Mouse (Mus musculus) limb, embryonic 12.5 days (tissue): Measurements from ENCODE around the gene Itpripl2. TPM values are rescaled to one million over a fixed set of nuclear protein-coding genes. Genes with fewer than 3 reads are reported as not detected.
A peak's percentile ranks its signal among the peaks of the same experiment; 100 is the strongest.

ENCODE experiments used
- ATAC-seq: fragments of 200-750 bp; cut with Nextera tagmentation; 2 replicates; pipeline ENCODE4 v1.8.0; 2017; ENCODE audit warnings: low read depth, moderate TSS enrichment; ENCODE audit not compliant: insufficient number of reproducible peaks, insufficient read depth, low FRiP score, low TSS enrichment
- H3K27ac ChIP-seq: fragments of 300-500 bp; sonication (generic); 2 replicates; pipeline ENCODE4 v1.5.1; 2016; ENCODE audit warnings: mild to moderate bottlenecking, moderate library complexity
- H3K27me3 ChIP-seq: fragments of 300-500 bp; sonication (generic); 2 replicates; pipeline ENCODE4 v1.6.1; 2016; ENCODE audit warnings: mild to moderate bottlenecking, moderate library complexity
- H3K36me3 ChIP-seq: fragments of 300-500 bp; sonication (generic); 2 replicates; pipeline ENCODE4 v1.6.1; 2016; ENCODE audit warnings: mild to moderate bottlenecking, moderate library complexity
- H3K4me1 ChIP-seq: fragments of 300-500 bp; sonication (generic); replicated peaks from 2 replicates; pipeline ENCODE4 v1.6.1; 2016
- H3K4me2 ChIP-seq: fragments of 300-500 bp; sonication (generic); 2 replicates; pipeline ENCODE4 v1.6.1; 2016; ENCODE audit warnings: mild to moderate bottlenecking, moderate library complexity
- H3K4me3 ChIP-seq: fragments of 300-500 bp; sonication (generic); replicated peaks from 2 replicates; pipeline ENCODE4 v1.5.1; 2016; ENCODE audit warnings: mild to moderate bottlenecking
- H3K9ac ChIP-seq: fragments of 300-500 bp; sonication (generic); replicated peaks from 2 replicates; pipeline ENCODE4 v1.6.1; 2016; ENCODE audit warnings: mild to moderate bottlenecking, moderate library complexity
- H3K9me3 ChIP-seq: fragments of 300-500 bp; sonication (generic); 2 replicates; pipeline ENCODE4 v1.6.1; 2016; ENCODE audit warnings: mild to moderate bottlenecking, moderate library complexity
- WGBS: fragments of 180-500 bp; shearing (Covaris S2); methylation state at CpG from one replicate; pipeline ENCODE4 v1.1.7; 2016; 5-methylcytosine and 5-hydroxymethylcytosine counted together
- polyA plus RNA-seq: library from polyadenylated mRNA; unstranded; fragments of >200 nt; fragmentation: Nextera tagmentation; extraction: Ambion mirVana; gene quantifications from 2 replicates; pipeline ENCODE4 v1.2.1, GENCODE M21; 2016

Gene Itpripl2
- polyA plus RNA-seq, 1 experiment from 2014 or later: 5.0 TPM

DNA sequence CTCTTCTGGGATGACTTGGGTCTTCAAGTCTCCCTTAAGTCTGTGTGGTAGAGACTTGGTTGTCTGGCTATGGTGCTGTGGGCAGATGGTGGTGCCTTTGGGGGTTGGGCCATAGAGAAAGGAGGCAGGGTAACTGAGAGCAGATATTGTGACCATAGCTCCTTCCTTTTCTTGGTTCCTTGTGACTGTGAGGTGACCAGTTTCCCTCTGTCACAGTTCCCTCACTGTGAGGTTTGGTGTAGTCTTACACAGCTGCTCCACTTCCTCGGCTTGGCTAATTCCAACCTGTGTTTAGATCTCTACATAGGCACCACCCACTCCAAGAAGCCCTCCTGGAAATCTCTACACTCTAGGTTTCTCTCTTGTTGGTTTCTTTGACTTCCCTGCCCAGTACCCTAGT is 7.8 kb downstream of the Itpripl2 start:
- Histone ChIP-seq H3K9me3 (no peaks in the 10 kb centered on the region), H3K4me1 (peaks cover 15% of the 10 kb centered on the region), H3K36me3 (0 out of 2 replicates have a peak, but pooled peaks cover 5% of the 10 kb centered on the region), H3K4me3 (no peak overlapping the region), H3K9ac (no peak overlapping the region), H3K27ac (no peak overlapping the region), H3K4me2 (no peak overlapping the region), H3K27me3 (peaks cover 4% of the 10 kb centered on the region; the same call in 1 of the 2 replicates)
- no peak for ATAC-seq
- WGBS: 71% methylated on average over 1 of the region's 1 CpGs

- WGBS: 90% methylated on average over 2 of the region's 2 CpGs
- H3K4me3 ChIP-seq: no peak overlapping the region
- H3K9me3 ChIP-seq: no peaks in the 10 kb centered on the region
- no peaks in the 10 kb centered on the region for H3K27me3 ChIP-seq
- H3K27ac ChIP-seq: no peak overlapping the region
- H3K4me2 ChIP-seq: no peak overlapping the region
- ATAC-seq: no peak
- no peak overlapping the region for H3K9ac ChIP-seq
- H3K4me1 ChIP-seq: peaks cover 10% of the 10 kb centered on the region
- 0 out of 2 replicates have a peak, but pooled peaks cover 3% of the 10 kb centered on the region for H3K36me3 ChIP-seq
Measured at GRCm38 (mm10) chr7:118482001-118482400, 9.8 kb downstream of the Itpripl2 start.

- Histone ChIP-seq H3K4me2 (no peak overlapping the region), H3K4me1 (peaks cover 10% of the 10 kb centered on the region), H3K9ac (no peak overlapping the region), H3K27me3 (no peaks in the 10 kb centered on the region), H3K36me3 (0 out of 2 replicates have a peak, but pooled peaks cover 3% of the 10 kb centered on the region), H3K4me3 (no peak overlapping the region), H3K9me3 (no peaks in the 10 kb centered on the region), H3K27ac (no peak overlapping the region)
- ATAC-seq: no peak
- WGBS: 85% methylated on average over 10 of the region's 10 CpGs
Measured at GRCm38 (mm10) chr7:118481047-118481810, 10.5 kb downstream of the Itpripl2 start.

DNA sequence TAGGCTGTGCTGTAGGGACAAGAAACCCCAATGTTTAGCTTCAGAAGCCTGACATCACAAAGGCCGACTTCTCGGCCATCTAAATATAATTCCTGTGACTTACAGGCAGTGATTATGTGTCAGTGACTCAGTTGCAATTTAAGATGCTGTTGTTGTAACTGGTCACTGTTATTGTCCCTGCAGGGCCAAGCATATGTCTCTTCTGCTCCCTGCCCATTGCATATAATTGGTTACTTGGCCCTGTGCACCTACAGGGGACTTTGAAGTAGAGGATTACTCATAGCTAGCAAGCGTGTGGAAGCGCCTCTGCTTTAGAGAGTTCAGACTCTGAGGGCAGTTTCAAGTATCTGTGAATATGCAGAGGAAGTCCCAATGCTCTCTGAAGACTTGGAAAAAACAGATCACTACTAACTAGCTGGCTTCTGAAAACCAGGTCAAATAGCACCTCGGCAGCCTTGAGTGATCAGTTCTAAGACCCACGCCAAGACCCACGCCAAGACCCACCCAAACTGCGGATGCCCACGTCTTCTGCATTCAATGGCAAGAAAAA is 11.5 kb downstream of the Itpripl2 start:
- H3K36me3 ChIP-seq: 0 out of 2 replicates have a peak, but pooled peaks cover 3% of the 10 kb centered on the region
- H3K27ac ChIP-seq: no peak overlapping the region
- WGBS: 86% methylated on average over 9 of the region's 9 CpGs
- H3K4me3 ChIP-seq: no peak overlapping the region
- no peak overlapping the region for H3K4me2 ChIP-seq
- no peak for ATAC-seq
- H3K4me1 ChIP-seq: peaks cover 10% of the 10 kb centered on the region
- H3K9ac ChIP-seq: no peak overlapping the region
- no peaks in the 10 kb centered on the region for H3K27me3 ChIP-seq
- no peaks in the 10 kb centered on the region for H3K9me3 ChIP-seq

- Histone ChIP-seq H3K4me3 (no peak overlapping the region), H3K27me3 (no peaks in the 10 kb centered on the region), H3K4me2 (no peak overlapping the region), H3K36me3 (0 out of 2 replicates have a peak, but pooled peaks cover under 1% of the 10 kb centered on the region), H3K4me1 (peaks cover 10% of the 10 kb centered on the region), H3K27ac (0 out of 2 replicates have a peak overlapping the region, but pooled peaks have one; percentile 56), H3K9me3 (peaks cover 6% of the 10 kb centered on the region; the same call in 1 of the 2 replicates), H3K9ac (0 out of 2 replicates have a peak overlapping the region, but pooled peaks have one; percentile 27)
- 41% methylated on average over 3 of the region's 3 CpGs for WGBS
- no peak for ATAC-seq
Measured at GRCm38 (mm10) chr7:118478835-118479312, 12.9 kb downstream of the Itpripl2 start.

DNA sequence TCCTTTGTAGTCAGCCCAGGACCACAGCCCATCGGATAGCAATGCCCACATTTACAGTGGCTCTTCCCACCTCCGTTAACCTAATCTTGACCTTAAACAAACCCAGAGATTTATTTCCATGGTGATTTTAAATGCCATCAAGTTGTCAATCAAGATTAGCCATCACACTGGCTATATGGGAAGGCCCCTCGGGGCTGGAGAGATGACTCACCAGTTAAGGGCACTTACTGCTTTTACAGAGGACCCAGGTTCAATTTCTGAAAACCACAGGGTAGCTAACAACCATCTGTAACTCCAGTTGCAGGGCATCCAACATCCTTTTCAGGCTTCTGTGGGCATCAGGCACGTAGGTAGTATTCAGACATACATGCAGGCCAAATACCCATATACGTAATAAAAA is 15.3 kb downstream of the Itpripl2 start:
- no peak for ATAC-seq
- Histone ChIP-seq H3K9ac (no peak overlapping the region), H3K27me3 (no peaks in the 10 kb centered on the region), H3K27ac (no peak overlapping the region), H3K4me2 (no peak overlapping the region), H3K9me3 (peaks cover 10% of the 10 kb centered on the region; the same call in 1 of the 2 replicates), H3K4me3 (no peak overlapping the region), H3K36me3 (no peaks in the 10 kb centered on the region), H3K4me1 (peaks cover 10% of the 10 kb centered on the region)
- WGBS: 54% methylated on average over 5 of the region's 5 CpGs

GRCm38 (mm10) chr7:118475008-118475705 is 16.6 kb downstream of the Itpripl2 start:
- H3K4me3 ChIP-seq: no peak overlapping the region
- ATAC-seq: no peak
- H3K9me3 ChIP-seq: peaks cover 10% of the 10 kb centered on the region; the same call in 1 of the 2 replicates
- H3K4me2 ChIP-seq: no peak overlapping the region
- no peak overlapping the region for H3K27ac ChIP-seq
- peaks cover 10% of the 10 kb centered on the region for H3K4me1 ChIP-seq
- WGBS: 83% methylated on average over 7 of the region's 7 CpGs
- H3K36me3 ChIP-seq: no peaks in the 10 kb centered on the region
- no peak overlapping the region for H3K9ac ChIP-seq
- H3K27me3 ChIP-seq: no peaks in the 10 kb centered on the region

DNA sequence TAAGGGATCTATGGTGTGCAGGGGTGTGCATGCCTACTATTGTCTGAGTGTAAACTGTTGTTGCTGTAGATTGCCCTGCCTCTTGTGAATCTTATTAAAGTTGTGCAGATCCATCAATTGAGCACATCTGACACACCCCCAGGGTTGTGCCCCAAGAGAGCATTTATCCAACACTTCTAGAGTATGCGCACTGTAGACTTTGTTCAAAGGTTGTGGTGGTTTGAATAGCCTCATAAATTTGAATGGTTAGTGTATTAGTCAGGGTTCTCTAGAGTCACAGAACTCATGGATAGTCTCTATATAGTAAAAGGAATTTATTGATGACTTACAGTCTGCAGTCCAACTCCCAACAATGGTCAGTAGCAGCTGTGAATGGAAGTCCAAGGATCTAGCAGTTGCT is 18.9 kb downstream of the Itpripl2 start:
- H3K27ac ChIP-seq: no peak overlapping the region
- ATAC-seq: no peak
- H3K4me3 ChIP-seq: no peak overlapping the region
- H3K36me3 ChIP-seq: no peaks in the 10 kb centered on the region
- H3K4me1 ChIP-seq: no peaks in the 10 kb centered on the region
- no peak overlapping the region for H3K9ac ChIP-seq
- H3K27me3 ChIP-seq: no peaks in the 10 kb centered on the region
- H3K9me3 ChIP-seq: peaks cover 10% of the 10 kb centered on the region; the same call in 1 of the 2 replicates
- H3K4me2 ChIP-seq: no peak overlapping the region
- 97% methylated on average over 1 of the region's 1 CpGs for WGBS

GRCm38 (mm10) chr7:118468060-118468459 is 23.7 kb downstream of the Itpripl2 start:
- H3K9me3 ChIP-seq: 0 out of 2 replicates have a peak, but pooled peaks cover 4% of the 10 kb centered on the region
- peaks cover 2% of the 10 kb centered on the region for H3K4me1 ChIP-seq
- H3K4me2 ChIP-seq: no peak overlapping the region
- no peak overlapping the region for H3K4me3 ChIP-seq
- H3K36me3 ChIP-seq: no peaks in the 10 kb centered on the region
- H3K27ac ChIP-seq: no peak overlapping the region
- ATAC-seq: no peak
- WGBS: 91% methylated on average over 3 of the region's 3 CpGs
- H3K9ac ChIP-seq: no peak overlapping the region
- no peaks in the 10 kb centered on the region for H3K27me3 ChIP-seq

GRCm38 (mm10) chr7:118464432-118464831 is 27.3 kb downstream of the Itpripl2 start:
- Histone ChIP-seq H3K9ac (no peak overlapping the region), H3K4me2 (no peak overlapping the region), H3K27ac (no peak overlapping the region), H3K4me1 (peaks cover 10% of the 10 kb centered on the region), H3K9me3 (no peaks in the 10 kb centered on the region), H3K4me3 (no peak overlapping the region), H3K27me3 (no peaks in the 10 kb centered on the region; the same call in 1 of the 2 replicates), H3K36me3 (no peaks in the 10 kb centered on the region)
- 46% methylated on average over 4 of the region's 4 CpGs for WGBS
- no peak for ATAC-seq
